Mouse (Mus musculus) mesoderm, embryonic 11.5 days (tissue): ENCODE results near the gene Cdrt4.
A peak's percentile ranks its signal among the peaks of the same experiment; 100 is the strongest.

Experiments
- DNase-seq: peaks from one replicate; pipeline ENCODE4 v3.0.0-alpha.2; 2012; ENCODE audit warnings: low read depth, low spot score

Gene Cdrt4

DNA sequence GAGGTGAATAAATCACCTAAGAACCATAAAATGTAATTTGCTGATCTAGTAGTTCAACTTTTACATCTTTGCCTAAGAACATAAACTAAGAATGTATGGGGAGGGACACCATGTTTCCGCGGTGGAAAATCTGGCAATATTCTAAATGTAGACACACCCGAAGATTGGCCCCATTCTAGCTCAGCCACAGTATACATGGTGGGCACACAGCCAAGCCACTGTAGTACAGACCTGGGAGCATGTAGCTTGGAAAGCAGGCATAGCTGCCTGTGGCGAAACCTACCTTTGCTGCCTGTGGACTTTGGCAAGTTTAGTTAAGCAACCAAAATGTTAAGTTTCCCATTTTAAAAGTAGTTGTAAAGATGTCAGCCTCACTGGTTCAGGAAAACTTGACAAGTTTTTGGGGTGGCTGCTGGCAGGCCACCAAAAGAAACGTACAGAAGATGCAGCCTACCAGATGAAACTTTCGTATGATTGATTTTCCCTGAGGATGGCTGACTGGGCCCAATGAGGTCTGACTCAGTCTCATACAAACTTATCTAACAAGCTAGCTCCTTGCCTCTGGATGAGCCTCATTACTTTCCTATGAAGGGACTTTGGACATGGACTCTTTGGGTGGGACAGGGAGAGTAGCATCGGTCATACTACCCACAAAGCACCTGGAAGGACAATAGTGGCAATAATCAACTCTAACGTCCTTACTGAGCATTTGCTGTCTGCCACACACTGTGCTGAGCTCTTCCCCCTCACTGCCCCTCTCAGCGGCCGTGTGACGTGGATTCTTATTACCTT is 84.6 kb downstream of the Cdrt4 start:
- no peak for DNase-seq

- DNase-seq: peak; percentile 66
Measured at GRCm38 (mm10) chr11:63040002-63040661, 89.1 kb downstream of the Cdrt4 start.
